10 mouse cellular contexts compared by ENCODE assay signal in the genomic region with DNA sequence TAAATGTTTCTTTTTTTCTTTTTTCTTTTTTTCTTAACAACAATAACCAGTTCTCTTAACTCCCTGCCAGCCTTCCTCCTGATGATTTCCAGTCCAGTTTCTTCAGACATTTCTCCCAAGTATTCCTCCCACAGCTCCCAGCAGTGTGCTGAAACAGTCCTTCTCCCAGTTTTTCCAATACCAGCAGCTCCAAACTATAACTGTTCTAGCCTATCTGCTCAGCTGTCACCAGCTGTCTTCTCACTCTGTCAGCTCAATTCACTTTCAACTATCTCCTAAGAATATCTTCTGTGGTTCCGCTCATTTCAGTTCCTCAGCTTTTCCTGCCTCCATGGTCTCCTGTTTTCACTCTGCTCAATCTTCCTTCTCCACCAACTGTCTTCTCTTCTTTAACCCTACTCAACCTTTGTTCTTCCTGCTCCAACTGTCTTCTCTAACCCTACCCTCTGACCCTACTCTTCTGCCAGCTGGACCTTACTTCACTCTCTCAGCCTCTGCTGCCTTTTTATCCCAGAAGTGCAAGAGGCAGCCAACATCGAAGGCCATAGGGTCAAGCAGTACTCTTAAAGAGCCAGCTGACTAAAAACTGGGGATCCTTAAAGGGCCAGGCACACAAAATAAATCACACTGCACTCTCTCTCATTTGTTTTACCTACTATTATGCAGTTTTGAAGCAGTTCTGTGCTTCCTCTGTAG.
DNase-seq lines count a peak whose midpoint lies in the region; TF ChIP-seq lines count a peak whose summit lies in the region.
"Had no signal": no experiment of that assay in that cellular context is flagged by ENCODE, and none has a peak within 500 bp of the region (broad histone marks: within the 10 kb centered on the region; RNA-seq: fewer than 3 reads in every experiment).

No protein-coding gene starts in this region.

- 0 out of 2 replicates have a peak, but pooled peaks cover 5% of the 10 kb centered on the region for H3K9me3 ChIP-seq in heart, embryonic 10.5 days

- H3K4me1 ChIP-seq in heart, embryonic 10.5 days: no peaks in the 10 kb centered on the region
- no peaks in the 10 kb centered on the region for H3K4me1 ChIP-seq in lung, adult 2 months (ENCODE audit: control insufficient read depth, insufficient read depth, low read length)
- H3K4me1 ChIP-seq: forebrain, embryonic 10.5 days had no signal

- H3K27ac ChIP-seq in heart, embryonic 10.5 days: no peak overlapping the region
- H3K27ac ChIP-seq: forebrain, embryonic 10.5 days had no signal

- peak; percentile 8 to 14 for DNase-seq in heart, postnatal 10 days
- DNase-seq in heart, embryonic 10.5 days (ENCODE audit: low spot score): no peak
- DNase-seq in lung, adult 18-20 months: peak; percentile 12 to 19
- DNase-seq in lung, adult 2 months: no peak
- DNase-seq in kidney, postnatal 10 days: peak; percentile 36
- DNase-seq in skeletal muscle tissue, adult 2 months (ENCODE audit: low read depth, low spot score): peak; percentile 8
- DNase-seq in testis, postnatal 10 days (ENCODE audit: low spot score): no peak
- DNase-seq: cerebellum, adult 2 months; thymus, postnatal 14 days had no signal

- H3K4me3 ChIP-seq in heart, embryonic 10.5 days: no peak overlapping the region
- no peak overlapping the region for H3K4me3 ChIP-seq in lung, adult 2 months (replicated peaks; ENCODE audit: extremely low read depth, low read depth, low read length)
- H3K4me3 ChIP-seq: forebrain, embryonic 10.5 days had no signal

- TF ChIP-seq CTCF in lung, adult 2 months (IDR thresholded peaks at IDR 0.05; ENCODE audit: insufficient read depth, low read length): no peak

- no peaks in the 10 kb centered on the region for H3K36me3 ChIP-seq in heart, embryonic 10.5 days
- H3K36me3 ChIP-seq: forebrain, embryonic 10.5 days had no signal

- TF ChIP-seq POLR2A in lung, adult 2 months (IDR thresholded peaks at IDR 0.05; ENCODE audit: borderline replicate concordance, extremely low read depth, low read depth, low read length): no peak

- WGBS in heart, embryonic 10.5 days: 57% methylated on average over 2 of the region's 2 CpGs
- 60% methylated on average over 2 of the region's 2 CpGs for WGBS in lung, adult 2 months

- intact Hi-C loops in heart, postnatal 10 days (cut with DNase I): no loop called here

- H3K27me3 ChIP-seq in heart, embryonic 10.5 days (ENCODE audit: insufficient read depth, poor library complexity, severe bottlenecking): no peaks in the 10 kb centered on the region

Comparison
In these comparisons a context has a peak if more than half of its experiments do, and no peak if none do; other contexts are left out.
1. DNase-seq: peak in heart, postnatal 10 days (2 of 2), lung, adult 18-20 months (2 of 2), kidney, postnatal 10 days (single experiment) and skeletal muscle tissue, adult 2 months (single experiment); none in heart, embryonic 10.5 days (single experiment), lung, adult 2 months (single experiment) and testis, postnatal 10 days (single experiment).